Mouse (Mus musculus) hindbrain, embryonic 12.5 days (tissue): ENCODE measurements at regions not wholly inside any gene's neighbourhood (a gene's known extent, or its start where the extent isn't known, plus 50 kb on each side); places are given as distances from the start of the nearest gene placed in this dataset.

Experiments used
- ATAC-seq: fragments of 200-750 bp; cut with Nextera tagmentation; 2 replicates; pipeline ENCODE4 v1.8.0; 2017; ENCODE audit warnings: moderate TSS enrichment; ENCODE audit not compliant: low FRiP score
- H3K27ac ChIP-seq: fragments of 300-500 bp; sonication (generic); 2 replicates; pipeline ENCODE4 v1.5.1; 2016; ENCODE audit warnings: mild to moderate bottlenecking
- H3K27me3 ChIP-seq: fragments of 300-500 bp; sonication (generic); 2 replicates; pipeline ENCODE4 v1.6.1; 2016; ENCODE audit warnings: mild to moderate bottlenecking
- H3K36me3 ChIP-seq: fragments of 300-500 bp; sonication (generic); 2 replicates; pipeline ENCODE4 v1.6.1; 2016; ENCODE audit warnings: mild to moderate bottlenecking
- H3K4me1 ChIP-seq: fragments of 300-500 bp; sonication (generic); 2 replicates; pipeline ENCODE4 v1.6.1; 2016
- H3K4me2 ChIP-seq: fragments of 300-500 bp; sonication (generic); replicated peaks from 2 replicates; pipeline ENCODE4 v1.6.1; 2016; ENCODE audit warnings: mild to moderate bottlenecking
- H3K4me3 ChIP-seq: fragments of 300-500 bp; sonication (generic); 2 replicates; pipeline ENCODE4 v1.5.1; 2016; ENCODE audit warnings: mild to moderate bottlenecking
- H3K9ac ChIP-seq: fragments of 300-500 bp; sonication (generic); 2 replicates; pipeline ENCODE4 v1.6.1; 2016; ENCODE audit warnings: mild to moderate bottlenecking, moderate library complexity
- H3K9me3 ChIP-seq: fragments of 300-500 bp; sonication (generic); replicated peaks from 2 replicates; pipeline ENCODE4 v1.6.1; 2016; ENCODE audit warnings: mild to moderate bottlenecking
- WGBS: fragments of 180-500 bp; shearing (Covaris S2); methylation state at CpG from one replicate; pipeline ENCODE4 v1.1.7; 2016; 5-methylcytosine and 5-hydroxymethylcytosine counted together

DNA sequence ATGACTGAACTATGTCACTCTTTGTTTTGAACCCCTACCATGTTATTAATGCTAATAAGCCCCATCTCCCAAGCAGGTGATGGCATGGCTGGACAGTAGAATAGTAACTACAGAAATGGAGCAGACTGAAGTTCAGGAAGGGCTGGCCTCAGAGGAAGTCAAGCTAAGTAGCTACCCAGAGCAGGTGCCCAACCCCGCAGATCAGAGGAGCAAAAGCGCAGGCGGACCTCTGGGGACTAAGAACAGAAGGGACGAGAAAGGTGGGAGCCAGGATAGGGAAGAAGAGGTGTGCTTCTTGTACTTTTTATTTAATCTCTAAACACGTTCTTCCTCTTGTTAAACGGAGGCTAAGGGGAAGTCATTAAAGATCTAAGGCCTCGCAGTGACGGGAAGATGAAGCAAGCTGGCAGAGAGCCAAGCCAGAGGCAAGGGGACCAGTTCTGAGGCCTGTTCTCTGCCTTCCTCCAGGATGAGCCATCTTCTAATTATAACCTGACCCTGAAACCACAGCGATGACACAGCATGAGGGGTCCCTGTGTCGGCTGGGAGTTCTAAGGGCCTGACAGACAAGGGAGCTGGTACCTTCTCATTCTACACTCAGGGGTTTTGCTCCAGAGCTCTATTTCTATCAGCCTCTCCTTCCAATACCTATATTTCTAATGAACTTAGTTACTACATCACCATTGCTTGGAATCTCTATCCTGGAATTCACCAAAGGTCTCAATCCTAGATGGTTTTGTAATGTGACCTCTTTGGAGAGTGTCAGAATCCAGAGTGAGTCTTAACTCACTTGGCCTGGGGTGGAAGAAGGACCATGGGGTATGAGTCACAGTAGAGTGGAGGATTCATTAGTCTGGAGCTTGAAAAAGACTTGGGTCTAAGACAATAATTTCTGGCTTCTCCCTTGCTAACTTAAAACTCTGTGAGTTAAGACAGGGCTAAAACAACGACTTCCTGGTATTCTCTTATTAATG is 151.1 kb upstream of the Cpeb2 start:
- no peaks in the 10 kb centered on the region for H3K9me3 ChIP-seq
- no peaks in the 10 kb centered on the region for H3K27me3 ChIP-seq
- no peak for ATAC-seq
- no peak overlapping the region for H3K4me2 ChIP-seq
- no peak overlapping the region for H3K4me3 ChIP-seq
- H3K9ac ChIP-seq, result no peak overlapping the region
- WGBS, result 85% methylated on average over 11 of the region's 11 CpGs
- no peaks in the 10 kb centered on the region for H3K36me3 ChIP-seq
- H3K27ac ChIP-seq, result no peak overlapping the region
- no peaks in the 10 kb centered on the region for H3K4me1 ChIP-seq

GRCm38 (mm10) chr5:43087077-43087476 is 145.9 kb upstream of the Cpeb2 start:
- WGBS, result 88% methylated on average over 2 of the region's 2 CpGs

GRCm38 (mm10) chr5:43087907-43088387 is 145.0 kb upstream of the Cpeb2 start:
- Histone ChIP-seq H3K4me2 (no peak overlapping the region), H3K9me3 (no peaks in the 10 kb centered on the region), H3K4me3 (no peak overlapping the region), H3K4me1 (peaks cover 10% of the 10 kb centered on the region; the same call in 1 of the 2 replicates), H3K9ac (no peak overlapping the region), H3K36me3 (no peaks in the 10 kb centered on the region), H3K27ac (peak overlapping the region; percentile 37; the same call in 1 of the 2 replicates), H3K27me3 (no peaks in the 10 kb centered on the region)
- ATAC-seq, result peak; percentile 76
- 66% methylated on average over 8 of the region's 8 CpGs for WGBS

More at GRCm38 (mm10) chr5:43087077-43087476, 145.9 kb upstream of the Cpeb2 start:
- Histone ChIP-seq H3K4me1 (peaks cover 10% of the 10 kb centered on the region; the same call in 1 of the 2 replicates), H3K4me2 (no peak overlapping the region), H3K4me3 (no peak overlapping the region), H3K36me3 (no peaks in the 10 kb centered on the region), H3K27me3 (no peaks in the 10 kb centered on the region), H3K9me3 (no peaks in the 10 kb centered on the region), H3K9ac (no peak overlapping the region), H3K27ac (no peak overlapping the region)
- ATAC-seq, result no peak

GRCm38 (mm10) chr5:43088650-43089397 is 144.1 kb upstream of the Cpeb2 start:
- Histone ChIP-seq H3K36me3 (no peaks in the 10 kb centered on the region), H3K4me1 (peaks cover 10% of the 10 kb centered on the region; the same call in 1 of the 2 replicates), H3K9me3 (no peaks in the 10 kb centered on the region), H3K27me3 (no peaks in the 10 kb centered on the region), H3K9ac (no peak overlapping the region), H3K4me3 (no peak overlapping the region), H3K4me2 (no peak overlapping the region), H3K27ac (no peak overlapping the region; the same call in 1 of the 2 replicates)
- WGBS, result 58% methylated on average over 12 of the region's 12 CpGs
- ATAC-seq, result peak; percentile 55; the same call in 1 of the 2 replicates

- no peak overlapping the region for H3K27ac ChIP-seq
- H3K4me3 ChIP-seq, result no peak overlapping the region
- H3K4me1 ChIP-seq, result peaks cover 16% of the 10 kb centered on the region
- 81% methylated on average over 2 of the region's 2 CpGs for WGBS
- no peaks in the 10 kb centered on the region for H3K27me3 ChIP-seq
- H3K9me3 ChIP-seq, result no peaks in the 10 kb centered on the region
- H3K9ac ChIP-seq, result no peak overlapping the region
- no peak for ATAC-seq
- H3K4me2 ChIP-seq, result no peak overlapping the region
- no peaks in the 10 kb centered on the region for H3K36me3 ChIP-seq
Measured at GRCm38 (mm10) chr5:43089475-43089874, 143.5 kb upstream of the Cpeb2 start.

- ATAC-seq, result no peak
- no peaks in the 10 kb centered on the region for H3K9me3 ChIP-seq
- H3K4me1 ChIP-seq, result peaks cover 19% of the 10 kb centered on the region
- 84% methylated on average over 1 of the region's 1 CpGs for WGBS
- H3K4me2 ChIP-seq, result no peak overlapping the region
- no peak overlapping the region for H3K27ac ChIP-seq
- H3K36me3 ChIP-seq, result no peaks in the 10 kb centered on the region
- H3K27me3 ChIP-seq, result no peaks in the 10 kb centered on the region
- no peak overlapping the region for H3K9ac ChIP-seq
- no peak overlapping the region for H3K4me3 ChIP-seq
Measured at GRCm38 (mm10) chr5:43089941-43090340, 143.0 kb upstream of the Cpeb2 start.

- peak; percentile 62 for ATAC-seq
- 86% methylated on average over 5 of the region's 5 CpGs for WGBS
- Histone ChIP-seq H3K27ac (peak overlapping the region; percentile 48), H3K27me3 (no peaks in the 10 kb centered on the region), H3K9me3 (no peaks in the 10 kb centered on the region), H3K4me2 (no peak overlapping the region), H3K36me3 (no peaks in the 10 kb centered on the region), H3K9ac (no peak overlapping the region), H3K4me3 (no peak overlapping the region), H3K4me1 (peaks cover 12% of the 10 kb centered on the region)
Measured at GRCm38 (mm10) chr5:43093647-43094326, 139.2 kb upstream of the Cpeb2 start.

GRCm38 (mm10) chr5:43094329-43094898 is 138.6 kb upstream of the Cpeb2 start:
- Histone ChIP-seq H3K27me3 (no peaks in the 10 kb centered on the region), H3K9ac (no peak overlapping the region), H3K27ac (peak overlapping the region; percentile 57), H3K9me3 (no peaks in the 10 kb centered on the region), H3K4me3 (no peak overlapping the region), H3K4me1 (peaks cover 10% of the 10 kb centered on the region), H3K4me2 (no peak overlapping the region), H3K36me3 (no peaks in the 10 kb centered on the region)
- ATAC-seq, result peak; percentile 92
- 19% methylated on average over 7 of the region's 7 CpGs for WGBS

DNA sequence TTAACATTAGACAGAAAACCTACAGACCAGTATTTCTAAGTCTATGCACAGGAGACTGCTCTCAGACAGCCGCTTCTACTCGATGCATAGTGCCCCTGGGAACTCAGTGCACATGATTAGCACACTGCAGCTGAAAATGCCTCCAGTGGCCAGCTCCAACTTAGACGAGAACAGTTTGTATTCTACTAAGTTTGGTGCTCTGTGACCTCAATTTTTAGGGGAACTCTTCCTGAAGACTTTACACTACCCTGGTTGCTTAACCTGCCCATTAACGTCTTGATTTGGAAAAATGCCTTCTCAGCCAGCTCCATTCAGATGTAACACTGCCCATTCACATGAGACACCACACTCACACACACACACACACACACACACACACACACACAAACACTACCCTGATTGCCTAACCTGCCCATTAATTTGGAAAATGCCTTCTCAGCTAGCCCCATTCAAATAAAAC is 130.9 kb upstream of the Cpeb2 start:
- Histone ChIP-seq H3K4me2 (no peak overlapping the region), H3K4me3 (no peak overlapping the region), H3K27ac (0 out of 2 replicates have a peak overlapping the region, but pooled peaks have one; percentile 3), H3K9ac (no peak overlapping the region), H3K27me3 (no peaks in the 10 kb centered on the region), H3K4me1 (peaks cover 4% of the 10 kb centered on the region; the same call in 1 of the 2 replicates), H3K36me3 (no peaks in the 10 kb centered on the region), H3K9me3 (no peaks in the 10 kb centered on the region)
- 0 out of 2 replicates have a peak, but pooled peaks have one; percentile 16 for ATAC-seq
- 45% methylated on average over 4 of the region's 4 CpGs for WGBS

DNA sequence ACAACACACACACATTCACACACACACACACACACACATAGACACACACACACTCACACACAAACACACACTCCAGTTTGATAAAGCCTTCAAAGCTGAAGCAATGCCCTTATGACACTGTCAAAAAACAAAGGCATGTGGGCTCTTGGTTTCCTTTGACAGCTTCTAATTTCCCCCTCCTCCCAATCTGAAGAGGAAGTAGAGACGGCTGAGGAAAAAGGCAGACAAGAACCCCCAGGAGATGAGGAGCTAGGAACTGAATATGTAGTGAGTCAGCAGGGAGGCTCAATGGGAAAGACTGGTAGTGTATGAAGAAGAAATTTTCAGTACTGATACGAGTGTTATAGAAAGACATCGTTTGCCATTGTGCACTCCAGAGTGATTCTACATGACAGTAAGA is 130.4 kb upstream of the Cpeb2 start:
- Histone ChIP-seq H3K27ac (no peak overlapping the region), H3K9me3 (no peaks in the 10 kb centered on the region), H3K4me1 (peaks cover 4% of the 10 kb centered on the region; the same call in 1 of the 2 replicates), H3K9ac (no peak overlapping the region), H3K27me3 (no peaks in the 10 kb centered on the region), H3K4me2 (no peak overlapping the region), H3K36me3 (no peaks in the 10 kb centered on the region), H3K4me3 (no peak overlapping the region)
- ATAC-seq, result no peak
- 62% methylated on average over 3 of the region's 3 CpGs for WGBS

GRCm38 (mm10) chr5:43103728-43104127 is 129.2 kb upstream of the Cpeb2 start:
- no peaks in the 10 kb centered on the region for H3K9me3 ChIP-seq
- H3K36me3 ChIP-seq, result no peaks in the 10 kb centered on the region
- no peak overlapping the region for H3K4me3 ChIP-seq
- no peak for ATAC-seq
- H3K27me3 ChIP-seq, result no peaks in the 10 kb centered on the region
- no peak overlapping the region for H3K27ac ChIP-seq
- WGBS, result 79% methylated on average over 7 of the region's 7 CpGs
- no peak overlapping the region for H3K4me2 ChIP-seq
- H3K4me1 ChIP-seq, result peaks cover 4% of the 10 kb centered on the region; the same call in 1 of the 2 replicates
- no peak overlapping the region for H3K9ac ChIP-seq
